Mouse (Mus musculus) bone marrow macrophage, adult 2 months (primary cell): ENCODE data around the gene Rab3a. TPM values are rescaled to one million over a fixed set of nuclear protein-coding genes. Genes with fewer than 3 reads are reported as not detected.
A peak's percentile ranks its signal among the peaks of the same experiment; 100 is the strongest.

Source experiments
- H3K27ac ChIP-seq: 2 replicates; pipeline ENCODE4 v1.5.1; 2012; ENCODE audit warnings: low read depth, low read length; ENCODE audit not compliant: insufficient read depth
- H3K4me1 ChIP-seq: 2 replicates; pipeline ENCODE4 v1.6.1; 2012; ENCODE audit warnings: low read length; ENCODE audit not compliant: control insufficient read depth, insufficient read depth
- H3K4me3 ChIP-seq: 2 replicates; pipeline ENCODE4 v1.5.1; 2012; ENCODE audit warnings: mild to moderate bottlenecking, low read length, moderate library complexity; ENCODE audit not compliant: insufficient read depth
- CTCF ChIP-seq: IDR thresholded peaks from 2 replicates; pipeline ENCODE4 v1.5.1; 2012; ENCODE audit warnings: low read depth, mild to moderate bottlenecking, low read length, moderate library complexity
- POLR2A ChIP-seq: IDR thresholded peaks from 2 replicates; pipeline ENCODE4 v1.6.1; 2012; ENCODE audit warnings: mild to moderate bottlenecking, low read depth, low read length, borderline replicate concordance
- polyA plus RNA-seq: library from polyadenylated mRNA; stranded (reverse); fragments of >200 nt; gene quantifications from 2 replicates; pipeline ENCODE4 v1.2.4, GENCODE M21; 2012; ENCODE audit not compliant: missing spikeins, insufficient read depth, insufficient read length

Rab3a gene
- polyA plus RNA-seq, 1 experiment: 9.4 TPM

DNA sequence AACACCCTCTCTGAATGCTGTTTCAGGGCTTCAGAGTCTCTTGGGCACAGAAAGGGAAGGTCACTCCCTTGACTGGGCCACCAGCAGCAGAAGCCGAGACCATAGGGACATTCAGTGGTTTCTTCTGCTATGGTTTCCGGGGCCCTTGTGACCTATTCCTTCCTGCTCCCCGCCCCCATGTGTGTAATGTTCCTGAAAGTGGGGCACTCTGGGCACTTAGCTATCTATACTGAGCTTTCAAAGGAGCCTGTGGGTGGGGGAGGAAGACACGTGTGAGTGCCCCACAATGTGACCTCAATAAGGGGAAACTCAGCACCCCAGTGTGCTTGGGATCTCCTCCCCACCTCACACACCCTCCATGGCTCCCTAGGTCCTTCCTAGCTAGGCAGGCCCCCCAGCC, 52.1 kb downstream of the Rab3a start:
- TF ChIP-seq POLR2A (no peak), CTCF (no peak)
- Histone ChIP-seq H3K27ac (peak overlapping the region; percentile 96), H3K4me1 (peaks cover 48% of the 10 kb centered on the region), H3K4me3 (no peak overlapping the region)

DNA sequence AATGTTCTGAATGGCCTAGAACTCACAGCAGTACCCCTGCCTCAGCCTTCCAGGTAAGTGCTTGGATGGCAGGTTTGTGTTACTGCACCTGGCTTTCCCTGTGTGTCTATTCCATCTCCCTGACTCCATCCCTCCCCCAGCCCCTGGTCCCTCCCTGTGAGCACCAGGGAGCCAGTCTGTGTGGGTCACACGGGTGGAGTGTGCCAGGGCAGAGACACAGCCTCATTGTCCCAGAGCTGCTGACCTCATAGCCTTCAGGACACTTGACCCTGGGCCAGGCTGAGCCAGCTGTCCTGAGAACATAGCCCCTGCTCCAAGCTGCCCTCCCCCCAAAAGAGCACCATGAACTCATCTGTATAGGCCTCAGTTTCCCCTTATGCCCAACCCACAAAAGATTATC, 52.8 kb downstream of the Rab3a start:
- TF ChIP-seq CTCF (no peak), POLR2A (no peak)
- peak overlapping the region; percentile 96 for H3K27ac ChIP-seq
- peaks cover 47% of the 10 kb centered on the region for H3K4me1 ChIP-seq
- H3K4me3 ChIP-seq: no peak overlapping the region

DNA sequence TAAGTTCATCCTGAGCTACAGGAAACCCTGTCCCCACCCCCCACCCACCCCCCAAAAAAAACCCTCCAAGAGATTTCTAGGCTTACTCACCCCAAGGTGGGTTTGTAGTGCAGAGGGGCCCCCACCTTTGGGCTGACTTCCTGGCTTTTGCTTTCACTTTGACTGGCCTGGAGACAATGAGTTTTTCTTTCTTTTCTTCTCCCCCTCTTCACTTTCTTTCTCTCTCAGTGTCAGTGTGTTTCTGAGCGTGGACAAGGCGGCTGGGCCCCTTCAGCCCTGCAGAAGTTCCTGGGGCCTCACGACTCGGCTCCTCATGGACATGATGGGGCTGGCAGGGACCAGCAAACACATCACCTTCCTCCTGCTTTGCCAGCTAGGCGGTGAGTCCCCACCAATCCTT, 53.8 kb downstream of the Rab3a start, which contains the start of gene Il12rb1:
Gene Il12rb1 (plus strand): TSS at position 211 of the 400 bp plus-strand sequence.
- H3K4me3 ChIP-seq: no peak within 1 kb of the TSS
- TF ChIP-seq CTCF (no peak), POLR2A (no peak)
- H3K4me1 ChIP-seq: peaks cover 55% of the 10 kb centered on the region
- peak within 1 kb of the TSS; percentile 96 for H3K27ac ChIP-seq

Other genes starting within 250 kb of the Rab3a start
- 80.7 and 86.0 TPM in 2 replicates for gene Rex1bd, start 247.9 kb upstream of the Rab3a start, polyA plus RNA-seq
- gene Uba52, start 243.9 kb upstream of the Rab3a start, polyA plus RNA-seq: 825 and 873 TPM in 2 replicates
- gene Fkbp8, start 227.0 kb upstream of the Rab3a start, polyA plus RNA-seq: 163 and 178 TPM in 2 replicates
- 82.2 and 82.3 TPM in 2 replicates for gene Kxd1, start 226.7 kb upstream of the Rab3a start, polyA plus RNA-seq
- gene Ell, start 215.2 kb upstream of the Rab3a start, polyA plus RNA-seq: 17.1 TPM in 2 replicates
- gene Isyna1, start 160.3 kb upstream of the Rab3a start, polyA plus RNA-seq: 36.0 and 41.4 TPM in 2 replicates
- gene Ssbp4, start 145.8 kb upstream of the Rab3a start, polyA plus RNA-seq: 106 and 123 TPM in 2 replicates
- gene Lrrc25, start 138.5 kb upstream of the Rab3a start, polyA plus RNA-seq: 185 and 197 TPM in 2 replicates
- gene Gdf15, start 122.2 kb upstream of the Rab3a start, polyA plus RNA-seq: 3.3 and 4.9 TPM in 2 replicates
- 33.0 and 35.2 TPM in 2 replicates for gene Pgpep1, start 94.3 kb upstream of the Rab3a start, polyA plus RNA-seq
- gene Lsm4, start 81.4 kb upstream of the Rab3a start, polyA plus RNA-seq: 62.3 and 65.9 TPM in 2 replicates
- gene Jund, start 55.7 kb upstream of the Rab3a start, polyA plus RNA-seq: 102 and 111 TPM in 2 replicates
- gene Iqcn, start 51.2 kb upstream of the Rab3a start, polyA plus RNA-seq: not detected in 2 replicates
- not detected in 2 replicates for gene Gm3336, start 36.1 kb upstream of the Rab3a start, polyA plus RNA-seq
- not detected in 2 replicates for gene Pde4c, start 31.0 kb upstream of the Rab3a start, polyA plus RNA-seq
- 32.4 and 33.7 TPM in 2 replicates for gene Mpv17l2, start 6.3 kb downstream of the Rab3a start, polyA plus RNA-seq
- gene Pik3r2, start 22.0 kb downstream of the Rab3a start, polyA plus RNA-seq: 26.9 and 27.5 TPM in 2 replicates
- gene Mast3, start 50.4 kb downstream of the Rab3a start, polyA plus RNA-seq: 57.7 and 59.6 TPM in 2 replicates
- 0.20 TPM in 1 of 2 replicates, not detected in the other for gene Il12rb1, start 53.8 kb downstream of the Rab3a start, polyA plus RNA-seq
- gene Arrdc2, start 85.0 kb downstream of the Rab3a start, polyA plus RNA-seq: 27.8 and 29.7 TPM in 2 replicates
- 0.99 and 1.8 TPM in 2 replicates for gene Kcnn1, start 108.6 kb downstream of the Rab3a start, polyA plus RNA-seq
- gene Ccdc124, start 119.3 kb downstream of the Rab3a start, polyA plus RNA-seq: 35.6 and 39.9 TPM in 2 replicates
- gene Slc5a5, start 138.1 kb downstream of the Rab3a start, polyA plus RNA-seq: not detected in 2 replicates
- 1,719 and 1,824 TPM in 2 replicates for gene Rpl18a, start 142.7 kb downstream of the Rab3a start, polyA plus RNA-seq
- gene Map1s, start 151.3 kb downstream of the Rab3a start, polyA plus RNA-seq: 37.3 and 44.2 TPM in 2 replicates